Mouse (Mus musculus): ENCODE data around the gene Klhl41.
A peak's percentile ranks its signal among the peaks of the same experiment; 100 is the strongest.

Klhl41 gene

GRCm38 (mm10) chr2:69683036-69683805 lies 13.3 kb downstream of the Klhl41 start:
- DNase-seq (ENCODE audit: low spot score): no peak

- DNase-seq (ENCODE audit: low spot score): no peak
Observed at GRCm38 (mm10) chr2:69684488-69684887, 14.6 kb downstream of the Klhl41 start.

GRCm38 (mm10) chr2:69690214-69690613 lies 20.3 kb downstream of the Klhl41 start:
- no peak for DNase-seq (ENCODE audit: low spot score)

GRCm38 (mm10) chr2:69690843-69691242 lies 20.9 kb downstream of the Klhl41 start:
- DNase-seq (ENCODE audit: low spot score): no peak

- DNase-seq (ENCODE audit: low spot score): no peak
Observed at GRCm38 (mm10) chr2:69693501-69693900, 23.6 kb downstream of the Klhl41 start.

GRCm38 (mm10) chr2:69700446-69700845 lies 30.5 kb downstream of the Klhl41 start:
- no peak for DNase-seq (ENCODE audit: low spot score)

- no peak for DNase-seq (ENCODE audit: low spot score)
Observed at GRCm38 (mm10) chr2:69712171-69712570, 42.3 kb downstream of the Klhl41 start.

GRCm38 (mm10) chr2:69712981-69713625 lies 43.2 kb downstream of the Klhl41 start, which contains the start of gene Fastkd1:
Gene Fastkd1 (minus strand): TSS chr2:69713516.
- DNase-seq (ENCODE audit: low spot score): peak; percentile 93

GRCm38 (mm10) chr2:69713626-69714014 lies 43.7 kb downstream of the Klhl41 start:
- DNase-seq (ENCODE audit: low spot score): no peak

- no peak for DNase-seq (ENCODE audit: low spot score)
Observed at GRCm38 (mm10) chr2:69714126-69714525, 44.2 kb downstream of the Klhl41 start.

- DNase-seq (ENCODE audit: low spot score): no peak
Observed at GRCm38 (mm10) chr2:69716483-69716882, 46.6 kb downstream of the Klhl41 start.

- DNase-seq (ENCODE audit: low spot score): no peak
Observed at GRCm38 (mm10) chr2:69719121-69719520, 49.2 kb downstream of the Klhl41 start.

GRCm38 (mm10) chr2:69722273-69722649 lies 52.3 kb downstream of the Klhl41 start, which contains the start of gene Ppig:
Gene Ppig (plus strand): TSS chr2:69722545.
- no peak for DNase-seq (ENCODE audit: low spot score)

GRCm38 (mm10) chr2:69722650-69723518 lies 53.0 kb downstream of the Klhl41 start:
- peak; percentile 92 for DNase-seq (ENCODE audit: low spot score)

- DNase-seq (ENCODE audit: low spot score): no peak
Observed at GRCm38 (mm10) chr2:69723519-69723825, 53.6 kb downstream of the Klhl41 start.

Data from lung, postnatal 25 days (tissue).